8 mouse cellular contexts compared by ENCODE assay signal in genomic region chr7:64326892-64327291, GRCm38 (mm10). TPM values are rescaled to one million over a fixed set of nuclear protein-coding genes. Genes with fewer than 3 reads are reported as not detected.
DNase-seq lines count a peak whose midpoint lies in the region; ATAC-seq lines count a peak whose summit lies in the region.

No protein-coding gene starts in this region.

- ATAC-seq in erythroblast, adult 5-6 weeks (replicated peaks; ENCODE audit: low FRiP score, poor library complexity, severe bottlenecking), result peak; percentile 94
- peak; percentile 59 for ATAC-seq in liver, embryonic 16.5 days (ENCODE audit: low read depth)
- ATAC-seq in neural tube, embryonic 13.5 days (ENCODE audit: low read depth), result peak; percentile 47; the same call in 1 of the 2 replicates
- peak; percentile 50; the same call in 1 of the 2 replicates for ATAC-seq in stomach, embryonic 16.5 days (ENCODE audit: insufficient read depth, low FRiP score)

- intact Hi-C loops in heart, postnatal 10 days (cut with DNase I), result loop anchor here (1.0 to 5.0 kb wide), 4 partner anchors 145 to 575 kb away; no protein-coding TSS in a partner anchor

- H3K4me1 ChIP-seq in liver, embryonic 16.5 days (ENCODE audit: control insufficient read depth, low read depth, low read length), result no peaks in the 10 kb centered on the region
- peaks cover under 1% of the 10 kb centered on the region; the same call in 1 of the 2 replicates for H3K4me1 ChIP-seq in neural tube, embryonic 13.5 days (replicated peaks)
- H3K4me1 ChIP-seq in stomach, embryonic 16.5 days (ENCODE audit: control insufficient read depth, insufficient read depth, low read length), result no peaks in the 10 kb centered on the region

- no peaks in the 10 kb centered on the region for H3K9me3 ChIP-seq in liver, embryonic 16.5 days (replicated peaks; ENCODE audit: control insufficient read depth, low read length)
- H3K9me3 ChIP-seq in neural tube, embryonic 13.5 days, result no peaks in the 10 kb centered on the region
- no peaks in the 10 kb centered on the region for H3K9me3 ChIP-seq in stomach, embryonic 16.5 days (replicated peaks; ENCODE audit: control insufficient read depth, low read length)

- peak; percentile 91 for DNase-seq in CD4-positive, CD25-positive, alpha-beta regulatory T cell, adult 2 months (ENCODE audit: low read depth, low spot score)
- peak; percentile 64 to 68 for DNase-seq in adrenal gland, postnatal 4 days (ENCODE audit: low spot score in 2 of 2)
- DNase-seq in heart, postnatal 10 days, result peak; percentile 78 to 90
- DNase-seq in kidney, postnatal 25 days, result peak; percentile 78 to 90

- no peak overlapping the region for H3K9ac ChIP-seq in liver, embryonic 16.5 days (ENCODE audit: low read depth, low read length)
- H3K9ac ChIP-seq in neural tube, embryonic 13.5 days, result no peak overlapping the region
- H3K9ac ChIP-seq in stomach, embryonic 16.5 days (ENCODE audit: low read length), result no peak overlapping the region

- WGBS in liver, embryonic 16.5 days (ENCODE audit: insufficient replicate concordance), result 4% methylated on average over 1 of the region's 1 CpGs
- WGBS in neural tube, embryonic 13.5 days, result 35% methylated on average over 1 of the region's 1 CpGs
- 25% methylated on average over 1 of the region's 1 CpGs for WGBS in stomach, embryonic 16.5 days

- H3K4me2 ChIP-seq in liver, embryonic 16.5 days (ENCODE audit: low read depth, low read length), result no peak overlapping the region
- H3K4me2 ChIP-seq in neural tube, embryonic 13.5 days, result no peak overlapping the region
- no peak overlapping the region for H3K4me2 ChIP-seq in stomach, embryonic 16.5 days (ENCODE audit: low read depth, low read length)

- no peak overlapping the region for H3K27ac ChIP-seq in liver, embryonic 16.5 days (ENCODE audit: low read length)
- no peak overlapping the region for H3K27ac ChIP-seq in neural tube, embryonic 13.5 days (replicated peaks)
- no peak overlapping the region for H3K27ac ChIP-seq in stomach, embryonic 16.5 days (ENCODE audit: low read length)

- H3K36me3 ChIP-seq in liver, embryonic 16.5 days (ENCODE audit: control insufficient read depth, insufficient read depth), result no peaks in the 10 kb centered on the region
- H3K36me3 ChIP-seq in neural tube, embryonic 13.5 days, result peaks cover 30% of the 10 kb centered on the region
- H3K36me3 ChIP-seq in stomach, embryonic 16.5 days (ENCODE audit: control insufficient read depth, insufficient read depth, low read length), result peaks cover 5% of the 10 kb centered on the region; the same call in 1 of the 2 replicates

- H3K27me3 ChIP-seq in liver, embryonic 16.5 days (ENCODE audit: control insufficient read depth, insufficient read depth, low read depth, low read length), result no peaks in the 10 kb centered on the region
- no peaks in the 10 kb centered on the region for H3K27me3 ChIP-seq in neural tube, embryonic 13.5 days
- H3K27me3 ChIP-seq in stomach, embryonic 16.5 days (ENCODE audit: control insufficient read depth, insufficient read depth, low read length), result no peaks in the 10 kb centered on the region

- no peak overlapping the region for H3K4me3 ChIP-seq in liver, embryonic 16.5 days (ENCODE audit: low read depth, low read length)
- H3K4me3 ChIP-seq in neural tube, embryonic 13.5 days, result no peak overlapping the region
- H3K4me3 ChIP-seq in stomach, embryonic 16.5 days (replicated peaks; ENCODE audit: low read length), result no peak overlapping the region

RNA-seq across cellular contexts. Expression of gene Mtmr10, which starts 39.4 kb away (rescaled TPM):
- 10 to 100 TPM; 22.3 to 22.5 TPM for total RNA-seq in adrenal gland, postnatal 4 days (2021)
- total RNA-seq in erythroblast, adult 5-6 weeks (2015; ENCODE audit: low replicate concordance), result 1.3 TPM in 1 of 2 replicates, not detected in the other
- total RNA-seq in erythroblast, adult 5-6 weeks (2017; ENCODE audit: low replicate concordance), result 2.2 and 2.6 TPM in 2 replicates
- total RNA-seq in heart, postnatal 10 days (2021), result 10 to 100 TPM; 13.2 to 13.5 TPM
- 4.7 and 5.7 TPM in 2 replicates for polyA plus RNA-seq in liver, embryonic 16.5 days (2015; fragmentation: Nextera tagmentation; extraction: Ambion mirVana)
- 11.2 and 11.5 TPM in 2 replicates for polyA plus RNA-seq in neural tube, embryonic 13.5 days (2015; fragmentation: Nextera tagmentation; extraction: Ambion mirVana)
- polyA plus RNA-seq in stomach, embryonic 16.5 days (2015; fragmentation: Nextera tagmentation; extraction: Ambion mirVana), result 12.8 and 13.6 TPM in 2 replicates

RNA-seq across cellular contexts. Expression of gene Fan1, which starts 47.0 kb away (rescaled TPM):
- 10 to 100 TPM; 15.4 to 16.1 TPM for total RNA-seq in adrenal gland, postnatal 4 days (2021)
- total RNA-seq in erythroblast, adult 5-6 weeks (2015; ENCODE audit: low replicate concordance), result 0.42 and 2.3 TPM in 2 replicates
- 1.3 and 3.2 TPM in 2 replicates for total RNA-seq in erythroblast, adult 5-6 weeks (2017; ENCODE audit: low replicate concordance)
- 1 to 10 TPM; 7.4 to 7.8 TPM for total RNA-seq in heart, postnatal 10 days (2021)
- polyA plus RNA-seq in liver, embryonic 16.5 days (2015; fragmentation: Nextera tagmentation; extraction: Ambion mirVana), result 1.3 and 1.5 TPM in 2 replicates
- 6.8 and 7.5 TPM in 2 replicates for polyA plus RNA-seq in neural tube, embryonic 13.5 days (2015; fragmentation: Nextera tagmentation; extraction: Ambion mirVana)
- 5.4 and 5.7 TPM in 2 replicates for polyA plus RNA-seq in stomach, embryonic 16.5 days (2015; fragmentation: Nextera tagmentation; extraction: Ambion mirVana)
